Mouse (Mus musculus) neural tube, postnatal 0 days (tissue): ENCODE results near the gene Rom1. TPM values are rescaled to one million over a fixed set of nuclear protein-coding genes. Genes with fewer than 3 reads are reported as not detected.

Experiments used
- microRNA-seq: library from miRNA; unstranded; fragments of <30 nt; microRNA quantifications from one replicate; pipeline ENCODE4, GENCODE M21; 2016
- polyA plus RNA-seq: library from polyadenylated mRNA; unstranded; fragments of >200 nt; fragmentation: Nextera tagmentation; extraction: Ambion mirVana; gene quantifications from 2 replicates; pipeline ENCODE4 v1.2.1, GENCODE M21; 2015

Gene Rom1
- polyA plus RNA-seq = 5.2 and 5.4 TPM in 2 replicates

GRCm38 (mm10) chr19:8929224-8930088 is at the start of gene Rom1, which contains the start of gene Eml3:
Rom1 (minus strand) TSS chr19:8929356.
Eml3 (plus strand) TSS chr19:8929552.

GRCm38 (mm10) chr19:8966590-8967372 is 37.6 kb upstream of the Rom1 start, which contains the start of gene Eef1g:
Eef1g (plus strand) TSS chr19:8967041.

GRCm38 (mm10) chr19:8953135-8954039 is 24.2 kb upstream of the Rom1 start, which contains the start of gene Tut1:
Tut1 (plus strand) TSS chr19:8953847.

GRCm38 (mm10) chr19:8941515-8942217 is 12.5 kb upstream of the Rom1 start, which contains the start of gene Mta2:
Mta2 (plus strand) TSS chr19:8941875.

GRCm38 (mm10) chr19:8920073-8920736 is 9.0 kb downstream of the Rom1 start, which contains the start of gene B3gat3:
B3gat3 (plus strand) TSS chr19:8920374.

GRCm38 (mm10) chr19:8897865-8898495 is 31.2 kb downstream of the Rom1 start, which contains the start of gene Ganab:
Ganab (plus strand) TSS chr19:8898071.

GRCm38 (mm10) chr19:8892829-8893766 is 36.1 kb downstream of the Rom1 start, which contains the start of gene Ints5:
Ints5 (plus strand) TSS chr19:8893005.

GRCm38 (mm10) chr19:8888511-8889385 is 40.4 kb downstream of the Rom1 start, which contains the start of the genes 1810009A15Rik and Gm49416:
1810009A15Rik (plus strand) TSS chr19:8888853.
Gm49416 (plus strand) TSS chr19:8888926.

GRCm38 (mm10) chr19:8883616-8884015 is 45.5 kb downstream of the Rom1 start, which contains the start of the genes Lbhd1 and Gm49403:
Lbhd1 (plus strand) TSS chr19:8883732.
Gm49403 (plus strand) TSS chr19:8883930.

GRCm38 (mm10) chr19:8880311-8881033 is 48.7 kb downstream of the Rom1 start, which contains the start of gene Uqcc3:
Uqcc3 (minus strand) TSS chr19:8880923.

Small RNA genes within 50 kb of the gene (microRNA-seq; reads per million reads assigned to microRNA genes)
- not detected for gene Mir5136

Other genes with a start within 250 kb of the Rom1 start
- 178 and 184 TPM in 2 replicates for gene Slc3a2, start 206.0 kb downstream of the Rom1 start, polyA plus RNA-seq
- gene Wdr74, start 193.5 kb downstream of the Rom1 start, polyA plus RNA-seq = 76.3 and 80.4 TPM in 2 replicates
- 0.85 and 2.0 TPM in 2 replicates for gene 1700092M07Rik, start 188.6 kb downstream of the Rom1 start, polyA plus RNA-seq
- gene Stx5a, start 187.9 kb downstream of the Rom1 start, polyA plus RNA-seq = 86.2 and 95.5 TPM in 2 replicates
- gene Nxf1, start 172.3 kb downstream of the Rom1 start, polyA plus RNA-seq = 63.2 and 80.5 TPM in 2 replicates
- gene Tmem223, start 158.4 kb downstream of the Rom1 start, polyA plus RNA-seq = 257 and 285 TPM in 2 replicates
- gene Tmem179b, start 154.9 kb downstream of the Rom1 start, polyA plus RNA-seq = 31.8 and 35.1 TPM in 2 replicates
- 23.3 and 25.3 TPM in 2 replicates for gene Taf6l, start 142.9 kb downstream of the Rom1 start, polyA plus RNA-seq
- gene Polr2g, start 130.8 kb downstream of the Rom1 start, polyA plus RNA-seq = 167 and 188 TPM in 2 replicates
- 5.0 and 5.5 TPM in 2 replicates for gene Zbtb3, start 126.8 kb downstream of the Rom1 start, polyA plus RNA-seq
- gene Ttc9c, start 110.0 kb downstream of the Rom1 start, polyA plus RNA-seq = 45.1 and 45.3 TPM in 2 replicates
- 6.9 and 7.5 TPM in 2 replicates for gene Hnrnpul2, start 109.3 kb downstream of the Rom1 start, polyA plus RNA-seq
- not detected in 2 replicates for gene AC129217.1, start 99.6 kb downstream of the Rom1 start, polyA plus RNA-seq
- gene Bscl2, start 91.9 kb downstream of the Rom1 start, polyA plus RNA-seq = 124 and 129 TPM in 2 replicates
- 623 and 651 TPM in 2 replicates for gene Gng3, start 90.2 kb downstream of the Rom1 start, polyA plus RNA-seq
- gene Lrrn4cl, start 78.6 kb downstream of the Rom1 start, polyA plus RNA-seq = 1.4 and 2.2 TPM in 2 replicates
- gene Ubxn1, start 57.9 kb downstream of the Rom1 start, polyA plus RNA-seq = 150 and 155 TPM in 2 replicates
- 70.9 and 75.2 TPM in 2 replicates for gene Uqcc3, start 48.4 kb downstream of the Rom1 start, polyA plus RNA-seq
- 19.7 and 26.1 TPM in 2 replicates for gene Lbhd1, start 45.6 kb downstream of the Rom1 start, polyA plus RNA-seq
- not detected in 2 replicates for gene Gm49403, start 45.4 kb downstream of the Rom1 start, polyA plus RNA-seq
- 43.2 and 44.0 TPM in 2 replicates for gene 1810009A15Rik, start 40.5 kb downstream of the Rom1 start, polyA plus RNA-seq
- gene Gm49416, start 40.4 kb downstream of the Rom1 start, polyA plus RNA-seq = 0.21 TPM in 1 of 2 replicates, not detected in the other
- 21.7 and 23.3 TPM in 2 replicates for gene Ints5, start 36.4 kb downstream of the Rom1 start, polyA plus RNA-seq
- 47.1 and 53.9 TPM in 2 replicates for gene Ganab, start 31.3 kb downstream of the Rom1 start, polyA plus RNA-seq
- gene B3gat3, start 9.0 kb downstream of the Rom1 start, polyA plus RNA-seq = 83.2 and 86.3 TPM in 2 replicates
- 14.3 and 15.3 TPM in 2 replicates for gene Eml3, start 196 bp upstream of the Rom1 start, polyA plus RNA-seq
- gene Mta2, start 12.5 kb upstream of the Rom1 start, polyA plus RNA-seq = 58.6 and 60.1 TPM in 2 replicates
- gene Tut1, start 24.5 kb upstream of the Rom1 start, polyA plus RNA-seq = 15.0 and 18.8 TPM in 2 replicates
- gene Eef1g, start 37.7 kb upstream of the Rom1 start, polyA plus RNA-seq = 250 and 257 TPM in 2 replicates
- gene Ahnak, start 59.9 kb upstream of the Rom1 start, polyA plus RNA-seq = 9.2 and 15.0 TPM in 2 replicates
- not detected in 2 replicates for gene Scgb1a1, start 158.6 kb upstream of the Rom1 start, polyA plus RNA-seq
- 52.7 and 53.1 TPM in 2 replicates for gene Asrgl1, start 206.3 kb upstream of the Rom1 start, polyA plus RNA-seq